Mouse (Mus musculus) midbrain, embryonic 10.5 days (tissue): ENCODE measurements around the gene Tmem87b. TPM values are rescaled to one million over a fixed set of nuclear protein-coding genes. Genes with fewer than 3 reads are reported as not detected.

ENCODE experiments used
- polyA plus RNA-seq: library from polyadenylated mRNA; unstranded; fragments of >200 nt; fragmentation: Nextera tagmentation; extraction: Ambion mirVana; gene quantifications from 2 replicates; pipeline ENCODE4 v1.2.1, GENCODE M21; 2016

Gene Tmem87b
- polyA plus RNA-seq, 1 experiment from 2014 or later = 21.7 TPM

Other genes starting within 250 kb of the Tmem87b start
- not detected in 2 replicates for gene Spdye4c, start 226.9 kb upstream of the Tmem87b start, polyA plus RNA-seq
- 73.9 and 78.3 TPM in 2 replicates for gene Anapc1, start 130.7 kb upstream of the Tmem87b start, polyA plus RNA-seq
- gene Mertk, start 119.2 kb upstream of the Tmem87b start, polyA plus RNA-seq = 3.1 and 3.7 TPM in 2 replicates
- gene Fbln7, start 44.9 kb downstream of the Tmem87b start, polyA plus RNA-seq = 2.7 and 3.1 TPM in 2 replicates
- 8.8 and 9.0 TPM in 2 replicates for gene Zc3h8, start 126.0 kb downstream of the Tmem87b start, polyA plus RNA-seq
- 1.5 and 1.9 TPM in 2 replicates for gene Zc3h6, start 149.3 kb downstream of the Tmem87b start, polyA plus RNA-seq
- 16.1 and 19.6 TPM in 2 replicates for gene Gm10762, start 149.6 kb downstream of the Tmem87b start, polyA plus RNA-seq
- gene Vinac1, start 230.1 kb downstream of the Tmem87b start, polyA plus RNA-seq = 0.14 and 0.20 TPM in 2 replicates
- 12.4 and 13.3 TPM in 2 replicates for gene Ttl, start 247.8 kb downstream of the Tmem87b start, polyA plus RNA-seq